Mouse (Mus musculus) T-cell, adult 2 months (primary cell): Measurements from ENCODE around the gene Cnga2.

Experiments used
- DNase-seq: peaks from one replicate; pipeline ENCODE4 v3.0.0; 2022; ENCODE audit warnings: low spot score

Cnga2 gene

GRCm38 (mm10) chrX:72047918-72048317 lies 56.3 kb downstream of the Cnga2 start:
- DNase-seq, result no peak
